Mouse (Mus musculus): ENCODE results near the gene Rbbp8nl. TPM values are rescaled to one million over a fixed set of nuclear protein-coding genes. Genes with fewer than 3 reads are reported as not detected.
A peak's percentile ranks its signal among the peaks of the same experiment; 100 is the strongest.

The Rbbp8nl gene
- 2.0 and 2.3 TPM in 2 replicates for polyA plus RNA-seq (2015; fragmentation: Nextera tagmentation; extraction: Ambion mirVana)

DNA sequence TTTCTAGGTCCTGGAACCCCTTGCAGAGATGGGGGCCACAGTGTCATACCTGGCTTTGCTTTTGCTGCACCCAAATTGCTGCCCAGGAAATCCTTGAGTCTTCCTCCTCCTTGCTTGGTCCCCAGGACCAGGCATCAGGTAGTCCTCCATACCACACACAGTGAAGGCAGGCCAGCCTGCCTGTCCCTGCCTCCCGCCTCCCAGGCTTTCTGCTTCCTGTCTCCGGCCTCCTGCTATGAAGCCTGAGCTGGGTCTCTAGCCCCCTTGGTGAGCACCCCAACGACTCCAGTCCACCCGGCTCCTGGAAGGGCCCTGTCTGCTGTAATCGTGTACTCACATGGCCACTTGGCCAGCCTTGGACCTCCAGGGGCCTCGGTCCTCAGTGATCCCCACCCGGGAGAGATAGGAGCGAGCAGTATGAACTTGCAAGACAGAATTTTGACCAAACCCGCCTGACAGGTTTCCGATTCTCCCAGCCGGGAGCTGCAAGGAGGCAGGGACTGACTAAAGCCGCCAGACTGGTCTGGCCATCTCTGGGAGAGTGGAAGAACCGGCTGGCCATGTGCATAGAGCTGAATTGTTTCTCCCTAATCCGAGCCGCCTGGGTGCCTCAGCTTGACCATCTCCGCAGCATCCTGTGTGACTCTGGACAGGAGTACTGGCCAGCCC, at the start of gene Rbbp8nl:
Rbbp8nl (minus strand) TSS at position 440 of the 669 bp plus-strand sequence.
- peak within 1 kb of the TSS; percentile 29 for H3K4me2 ChIP-seq
- H3K9ac ChIP-seq: no peak within 1 kb of the TSS
- H3K36me3 ChIP-seq: no peaks in the 10 kb centered on the region
- no peaks in the 10 kb centered on the region for H3K4me1 ChIP-seq
- peak within 1 kb of the TSS; percentile 21; the same call in 1 of the 2 replicates for H3K4me3 ChIP-seq
- no peaks in the 10 kb centered on the region for H3K27me3 ChIP-seq
- no peak for ATAC-seq (ENCODE audit: insufficient number of reproducible peaks, low FRiP score, low TSS enrichment, low read depth)
- peak within 1 kb of the TSS; percentile 63 for H3K27ac ChIP-seq
- H3K9me3 ChIP-seq: no peaks in the 10 kb centered on the region
- 38% methylated on average over 16 of the region's 16 CpGs for WGBS

DNA sequence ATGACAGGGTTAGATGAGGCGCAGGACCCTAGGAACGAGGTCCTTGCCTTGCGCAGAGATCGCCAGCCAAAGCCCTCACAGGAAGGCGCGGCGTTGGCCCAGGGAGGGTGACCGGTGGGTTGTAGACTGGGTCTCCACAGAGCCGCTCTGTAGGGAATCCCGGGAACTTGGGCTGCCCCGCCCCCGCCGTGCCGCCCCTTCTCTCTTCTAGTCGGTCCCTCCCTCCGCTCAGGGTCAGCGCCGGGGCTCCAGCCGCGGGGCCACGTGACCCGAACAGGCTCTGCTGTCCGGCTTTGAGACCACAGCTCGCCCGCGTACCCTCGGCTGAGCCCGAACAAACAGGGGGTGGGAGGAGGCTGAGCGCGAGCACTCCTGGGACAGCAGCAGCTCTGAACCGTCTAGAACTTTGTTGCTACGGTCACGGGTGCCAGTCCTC, 44.9 kb upstream of the Rbbp8nl start, which contains the start of gene Gata5:
Gata5 (minus strand) TSS at position 149 of the 436 bp plus-strand sequence.
- Histone ChIP-seq H3K36me3 (no peaks in the 10 kb centered on the region), H3K9me3 (no peaks in the 10 kb centered on the region), H3K9ac (0 out of 2 replicates have a peak within 1 kb of the TSS, but pooled peaks have one; percentile 8), H3K27ac (no peak within 1 kb of the TSS), H3K4me3 (peak within 1 kb of the TSS; percentile 32), H3K4me1 (peaks cover 16% of the 10 kb centered on the region), H3K27me3 (peaks cover 89% of the 10 kb centered on the region), H3K4me2 (peak within 1 kb of the TSS; percentile 56)
- no peak; the same call in 1 of the 2 replicates for ATAC-seq (ENCODE audit: insufficient number of reproducible peaks, low FRiP score, low TSS enrichment, low read depth)
- WGBS: under 1% methylated on average over 33 of the region's 33 CpGs

DNA sequence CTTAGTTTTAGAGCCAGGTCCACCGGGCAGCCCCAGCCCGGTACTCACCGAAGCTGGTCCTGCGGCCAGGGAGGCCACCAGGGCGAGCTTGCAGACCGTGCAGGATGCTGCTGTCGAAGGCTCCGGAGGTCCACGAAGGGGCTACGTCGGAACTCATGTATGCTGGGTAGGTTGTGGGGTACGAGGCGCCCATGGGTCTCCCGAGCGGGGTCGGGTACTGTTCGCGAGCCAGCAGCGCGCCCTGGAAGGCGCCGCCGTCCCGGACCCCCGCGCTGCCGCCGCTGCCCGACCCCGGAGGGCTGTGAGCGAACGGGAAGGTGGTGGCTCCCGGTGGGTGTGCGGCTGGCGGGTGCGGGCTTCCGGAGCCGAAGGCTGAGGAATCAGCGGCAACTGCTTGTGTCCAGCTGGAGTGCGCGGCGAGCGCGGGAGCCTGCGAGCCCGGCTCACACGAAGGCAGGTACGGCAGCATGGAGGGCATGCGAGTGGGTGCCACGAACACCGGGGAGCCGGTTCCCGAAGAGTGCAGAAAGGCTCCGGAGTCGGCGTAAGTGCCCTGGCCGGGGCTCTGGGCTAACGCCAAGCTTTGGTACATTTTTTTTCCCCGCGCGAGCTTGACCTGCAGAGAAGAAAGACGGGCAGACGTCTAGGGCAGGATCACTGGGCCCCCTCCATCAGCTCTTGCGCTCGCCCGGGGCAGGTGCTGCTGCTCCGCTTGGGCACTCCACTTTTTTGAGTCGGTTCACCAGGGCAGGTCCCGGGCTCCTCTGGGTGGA, 44.3 kb upstream of the Rbbp8nl start:
- no peaks in the 10 kb centered on the region for H3K36me3 ChIP-seq
- no peaks in the 10 kb centered on the region for H3K9me3 ChIP-seq
- no peak overlapping the region for H3K27ac ChIP-seq
- peaks cover 16% of the 10 kb centered on the region for H3K4me1 ChIP-seq
- peak overlapping the region; percentile 56 for H3K4me2 ChIP-seq
- H3K4me3 ChIP-seq: peak overlapping the region; percentile 32
- 1% methylated on average over 69 of the region's 69 CpGs for WGBS
- peaks cover 84% of the 10 kb centered on the region for H3K27me3 ChIP-seq
- 0 out of 2 replicates have a peak overlapping the region, but pooled peaks have one; percentile 8 for H3K9ac ChIP-seq
- no peak for ATAC-seq (ENCODE audit: insufficient number of reproducible peaks, low FRiP score, low TSS enrichment, low read depth)

DNA sequence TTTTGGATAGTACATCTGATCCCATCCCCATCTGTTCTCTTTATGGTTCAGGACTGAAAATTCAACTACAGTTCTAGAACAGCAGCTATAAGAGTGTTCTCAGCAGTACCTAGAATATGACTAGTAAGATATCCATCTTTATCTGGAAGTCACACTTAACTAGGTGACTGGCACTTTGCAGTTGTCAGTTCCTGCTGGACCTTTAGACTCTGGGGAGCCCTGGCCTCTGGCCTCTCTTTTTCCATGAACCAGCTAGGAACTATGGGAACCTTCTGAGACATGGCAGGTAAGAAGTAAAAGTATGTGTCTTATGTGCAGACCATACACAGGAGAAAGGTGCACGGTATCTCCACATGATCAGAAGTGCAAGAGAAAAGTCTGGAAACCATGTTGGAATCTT, 39.8 kb upstream of the Rbbp8nl start:
- H3K27me3 ChIP-seq: peaks cover 41% of the 10 kb centered on the region
- no peak overlapping the region for H3K4me3 ChIP-seq
- no peak overlapping the region for H3K27ac ChIP-seq
- WGBS: 88% methylated on average over 1 of the region's 1 CpGs
- no peak overlapping the region for H3K9ac ChIP-seq
- H3K36me3 ChIP-seq: no peaks in the 10 kb centered on the region
- H3K4me2 ChIP-seq: no peak overlapping the region
- peaks cover 10% of the 10 kb centered on the region for H3K4me1 ChIP-seq
- no peaks in the 10 kb centered on the region for H3K9me3 ChIP-seq
- ATAC-seq (ENCODE audit: insufficient number of reproducible peaks, low FRiP score, low TSS enrichment, low read depth): no peak

DNA sequence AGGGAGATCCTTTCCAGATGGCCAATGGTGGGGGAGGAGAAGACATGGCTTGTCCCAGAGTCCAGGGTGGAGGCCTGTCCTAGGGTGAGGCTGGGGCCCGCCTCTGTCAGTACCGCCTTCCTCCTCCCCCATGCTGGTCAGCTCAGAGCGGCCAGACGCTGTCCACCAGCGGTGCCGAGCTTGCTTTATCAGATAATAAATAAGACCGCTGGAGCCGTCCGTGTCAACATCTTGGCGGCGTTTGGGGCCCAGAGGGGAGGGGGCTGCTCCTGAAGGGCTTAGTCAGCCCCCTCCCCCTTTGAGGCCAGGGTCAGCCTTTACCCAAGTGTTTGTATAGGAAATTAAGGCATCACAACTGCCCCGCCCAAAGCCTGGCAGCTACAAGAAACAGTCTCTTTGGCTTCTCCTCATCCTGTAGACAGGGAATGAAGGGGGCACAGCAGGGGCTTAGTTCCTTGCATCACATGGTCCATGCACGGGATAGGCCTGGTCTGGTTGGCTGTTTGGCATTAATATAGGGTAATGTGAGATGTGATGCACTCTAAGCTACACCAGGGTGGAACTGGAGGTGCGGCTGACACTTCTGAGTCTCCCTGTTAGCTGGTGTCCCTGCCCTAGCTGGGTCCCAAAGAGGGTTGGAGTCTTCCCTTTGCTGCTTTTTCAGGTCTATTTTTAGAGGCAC, 33.1 kb upstream of the Rbbp8nl start:
- Histone ChIP-seq H3K4me2 (no peak overlapping the region), H3K36me3 (no peaks in the 10 kb centered on the region), H3K9ac (no peak overlapping the region), H3K27me3 (no peaks in the 10 kb centered on the region), H3K4me3 (no peak overlapping the region), H3K9me3 (no peaks in the 10 kb centered on the region), H3K4me1 (peaks cover 5% of the 10 kb centered on the region; the same call in 1 of the 2 replicates), H3K27ac (no peak overlapping the region)
- WGBS: 15% methylated on average over 14 of the region's 14 CpGs
- ATAC-seq (ENCODE audit: insufficient number of reproducible peaks, low FRiP score, low TSS enrichment, low read depth): no peak

DNA sequence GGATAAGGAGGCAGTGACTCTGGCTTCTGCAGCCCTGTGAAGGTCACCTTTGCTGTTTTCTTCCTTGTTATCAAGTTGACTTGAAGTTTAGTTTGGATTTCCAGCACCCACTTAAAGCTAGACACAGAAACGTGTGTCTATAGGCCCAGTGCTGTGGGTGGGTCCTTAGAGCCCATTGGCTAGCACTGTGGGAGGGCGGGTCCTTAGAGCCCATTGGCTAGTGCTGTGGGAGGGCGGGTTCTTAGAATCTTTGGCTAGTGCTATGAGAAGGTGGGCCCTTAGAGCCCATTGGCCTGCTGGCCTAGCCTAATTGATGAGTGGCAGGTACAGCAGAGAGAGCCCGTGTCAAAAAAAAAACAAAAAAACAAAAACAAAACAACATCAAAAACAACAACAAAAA, 30.5 kb upstream of the Rbbp8nl start:
- H3K9me3 ChIP-seq: no peaks in the 10 kb centered on the region
- no peak overlapping the region for H3K27ac ChIP-seq
- no peaks in the 10 kb centered on the region for H3K27me3 ChIP-seq
- H3K36me3 ChIP-seq: no peaks in the 10 kb centered on the region
- no peak for ATAC-seq (ENCODE audit: insufficient number of reproducible peaks, low FRiP score, low TSS enrichment, low read depth)
- no peak overlapping the region for H3K4me3 ChIP-seq
- no peak overlapping the region for H3K9ac ChIP-seq
- WGBS: 71% methylated on average over 4 of the region's 4 CpGs
- H3K4me2 ChIP-seq: no peak overlapping the region
- peaks cover 5% of the 10 kb centered on the region; the same call in 1 of the 2 replicates for H3K4me1 ChIP-seq

DNA sequence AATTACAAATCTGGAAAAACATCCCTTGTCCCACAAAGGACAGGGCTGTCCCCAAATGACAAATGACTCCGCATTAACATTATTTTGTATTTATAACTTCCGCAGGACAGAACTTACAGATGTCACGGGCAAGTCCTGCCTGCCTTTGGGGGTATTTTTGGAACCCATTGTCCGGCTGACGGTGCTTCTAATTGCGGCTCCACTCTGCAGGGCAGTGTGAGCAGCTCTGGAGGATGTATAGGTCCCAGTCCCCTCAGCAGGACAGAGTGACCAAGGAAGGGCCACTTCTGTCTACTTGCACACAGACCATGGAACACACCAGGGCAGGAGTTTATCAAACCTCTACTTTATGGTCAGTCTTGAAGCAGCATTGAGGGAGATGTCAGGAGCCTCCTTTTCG, 27.9 kb upstream of the Rbbp8nl start:
- Histone ChIP-seq H3K9ac (no peak overlapping the region), H3K4me3 (no peak overlapping the region), H3K4me2 (no peak overlapping the region), H3K4me1 (peaks cover 1% of the 10 kb centered on the region; the same call in 1 of the 2 replicates), H3K27me3 (no peaks in the 10 kb centered on the region), H3K27ac (no peak overlapping the region), H3K9me3 (no peaks in the 10 kb centered on the region), H3K36me3 (no peaks in the 10 kb centered on the region)
- 61% methylated on average over 7 of the region's 7 CpGs for WGBS
- no peak for ATAC-seq (ENCODE audit: insufficient number of reproducible peaks, low FRiP score, low TSS enrichment, low read depth)

DNA sequence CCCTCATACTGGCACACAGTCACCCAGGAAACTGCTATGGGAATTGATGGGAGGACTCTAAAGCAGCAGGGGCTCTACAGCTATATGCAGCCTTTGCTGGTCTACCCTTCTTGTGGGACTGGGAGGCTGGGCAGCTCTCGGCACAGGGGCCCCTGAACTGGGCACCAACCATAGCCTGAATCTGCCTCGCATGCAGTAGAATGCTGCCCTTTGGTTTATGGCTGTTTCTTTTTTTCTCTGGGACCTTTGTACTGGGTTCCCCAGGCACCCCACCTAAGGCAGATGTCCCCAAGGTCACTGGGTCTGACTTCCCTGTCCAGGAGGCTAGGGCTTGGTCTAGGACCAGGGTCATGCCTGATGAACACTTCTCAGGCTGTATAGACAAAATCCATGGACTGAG, 24.6 kb upstream of the Rbbp8nl start:
- Histone ChIP-seq H3K9me3 (no peaks in the 10 kb centered on the region), H3K4me2 (no peak overlapping the region), H3K27me3 (no peaks in the 10 kb centered on the region), H3K9ac (no peak overlapping the region), H3K36me3 (no peaks in the 10 kb centered on the region), H3K4me3 (no peak overlapping the region), H3K27ac (no peak overlapping the region), H3K4me1 (no peaks in the 10 kb centered on the region)
- WGBS: 77% methylated on average over 2 of the region's 2 CpGs
- no peak for ATAC-seq (ENCODE audit: insufficient number of reproducible peaks, low FRiP score, low TSS enrichment, low read depth)

DNA sequence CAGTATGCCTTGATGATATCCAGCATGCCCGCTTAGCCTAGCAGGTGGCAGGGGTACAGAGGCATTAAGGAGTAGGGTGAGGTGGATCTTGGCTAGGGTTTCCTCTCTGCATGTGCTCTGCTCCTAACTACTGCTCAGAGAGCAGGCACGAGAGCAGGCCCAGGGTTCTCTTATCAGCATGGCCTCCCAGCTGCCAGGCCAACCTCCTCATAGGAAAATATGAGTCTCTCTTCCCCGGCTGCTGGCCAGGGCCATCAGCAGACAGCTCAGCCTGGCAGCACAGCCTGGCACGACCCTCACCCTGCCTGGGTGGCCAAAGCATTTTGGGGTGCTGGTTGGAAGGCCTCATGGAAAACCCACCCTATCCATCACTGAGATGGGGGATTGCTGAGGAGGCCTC, 21.5 kb upstream of the Rbbp8nl start:
- 77% methylated on average over 4 of the region's 4 CpGs for WGBS

DNA sequence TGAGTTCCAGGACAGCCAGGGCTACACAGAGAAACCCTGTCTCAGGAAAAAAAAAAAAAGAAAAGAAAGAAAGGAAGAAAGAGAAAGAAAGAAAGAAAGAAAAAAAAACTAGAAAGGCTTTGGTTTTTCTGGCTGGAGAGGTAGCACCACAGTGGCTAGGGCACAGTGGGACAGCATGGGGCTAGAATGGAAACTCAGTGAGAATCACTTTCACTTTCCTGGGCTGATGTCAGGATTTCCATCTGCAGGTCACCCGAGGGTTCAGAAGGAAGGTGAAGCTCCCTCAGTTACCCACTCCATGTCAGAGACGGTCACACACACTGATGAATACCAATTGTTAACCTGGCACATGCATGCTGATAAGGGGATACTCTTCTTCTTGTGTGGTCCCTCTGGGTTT, 18.0 kb upstream of the Rbbp8nl start:
- Histone ChIP-seq H3K4me1 (no peaks in the 10 kb centered on the region), H3K4me3 (no peak overlapping the region), H3K9me3 (no peaks in the 10 kb centered on the region), H3K27me3 (no peaks in the 10 kb centered on the region), H3K9ac (no peak overlapping the region), H3K27ac (no peak overlapping the region), H3K4me2 (no peak overlapping the region), H3K36me3 (no peaks in the 10 kb centered on the region)
- no peak for ATAC-seq (ENCODE audit: insufficient number of reproducible peaks, low FRiP score, low TSS enrichment, low read depth)
- WGBS: 63% methylated on average over 2 of the region's 2 CpGs

More for the DNA sequence above, 21.5 kb upstream of the Rbbp8nl start:
- Histone ChIP-seq H3K4me2 (no peak overlapping the region), H3K27ac (no peak overlapping the region), H3K4me1 (no peaks in the 10 kb centered on the region), H3K36me3 (no peaks in the 10 kb centered on the region), H3K27me3 (no peaks in the 10 kb centered on the region), H3K9me3 (no peaks in the 10 kb centered on the region), H3K9ac (no peak overlapping the region), H3K4me3 (no peak overlapping the region)
- ATAC-seq (ENCODE audit: insufficient number of reproducible peaks, low FRiP score, low TSS enrichment, low read depth): no peak

DNA sequence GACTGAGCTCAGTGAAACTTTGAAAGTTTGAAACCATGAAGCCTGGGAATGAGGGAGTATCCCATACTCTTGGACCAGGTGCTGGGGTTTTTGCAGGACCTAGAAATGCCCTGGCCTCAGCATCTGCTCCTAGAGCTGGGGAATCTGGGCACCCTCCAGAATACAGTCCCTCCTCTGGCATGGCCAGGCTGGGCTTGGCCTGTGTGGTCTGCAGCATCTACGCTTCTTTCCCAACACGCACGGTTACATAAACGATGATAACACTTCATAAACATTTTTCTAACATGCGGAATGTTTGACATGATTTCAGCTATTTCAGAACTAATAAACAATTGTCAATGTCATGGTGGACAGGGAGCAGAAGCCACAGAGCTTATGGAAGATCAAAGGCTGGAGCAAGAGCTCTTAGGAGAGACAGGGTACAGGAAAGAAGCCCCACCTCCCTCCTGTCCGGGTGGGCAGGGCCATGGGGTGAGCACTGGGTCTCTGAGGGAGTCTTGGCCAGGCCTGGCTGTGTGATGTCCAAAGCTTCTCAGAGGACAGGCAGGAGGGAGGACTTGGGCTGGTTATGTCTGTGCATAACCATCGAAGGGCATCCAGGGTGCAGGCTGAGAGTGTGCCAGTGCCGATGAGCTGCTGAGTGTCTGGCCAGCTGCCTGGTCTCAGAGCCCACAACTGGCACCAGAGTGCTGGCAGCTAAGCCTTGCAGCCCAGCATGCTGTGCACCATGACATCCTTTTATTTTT, 16.9 kb upstream of the Rbbp8nl start:
- Histone ChIP-seq H3K27me3 (no peaks in the 10 kb centered on the region), H3K36me3 (no peaks in the 10 kb centered on the region), H3K9ac (no peak overlapping the region), H3K9me3 (no peaks in the 10 kb centered on the region; the same call in 1 of the 2 replicates), H3K4me1 (no peaks in the 10 kb centered on the region), H3K4me3 (no peak overlapping the region), H3K4me2 (no peak overlapping the region), H3K27ac (no peak overlapping the region)
- 79% methylated on average over 8 of the region's 8 CpGs for WGBS
- no peak for ATAC-seq (ENCODE audit: insufficient number of reproducible peaks, low FRiP score, low TSS enrichment, low read depth)

Measured in limb, embryonic 15.5 days (tissue).